Mouse (Mus musculus) MEL (cell line): ENCODE measurements at regions not wholly inside any gene's neighbourhood (a gene's known extent, or its start where the extent isn't known, plus 50 kb on each side); places are given as distances from the start of the nearest gene placed in this dataset.

Experiments
- DNase-seq: peaks from one replicate; pipeline ENCODE4 v3.0.0; 2011; ENCODE audit warnings: low read depth, low spot score
- H3K27ac ChIP-seq: 2 replicates; pipeline ENCODE4 v1.5.1; 2012; ENCODE audit warnings: low read depth, mild to moderate bottlenecking, control low read depth, low read length, moderate library complexity; ENCODE audit not compliant: control insufficient read depth
- H3K27me3 ChIP-seq, 2 experiments: fragments of 150-350 bp in 1 of 2; sonication (generic) in 1 of 2; 2 replicates each; pipeline ENCODE4 v1.6.1; 2012; ENCODE audit warnings: low read length in 2 of 2, mild to moderate bottlenecking in 2 of 2, improper control_type of control experiment in 1 of 2, moderate library complexity in 1 of 2; ENCODE audit not compliant: insufficient read depth in 2 of 2, control insufficient read depth in 1 of 2
- H3K36me3 ChIP-seq, 2 experiments: 2 replicates each; pipeline ENCODE4 v1.6.1; 2012 to 2014; ENCODE audit warnings: low read length in 2 of 2, improper control_type of control experiment in 1 of 2, inconsistent platforms in 1 of 2, mild to moderate bottlenecking in 1 of 2; ENCODE audit not compliant: insufficient read depth in 2 of 2, control insufficient read depth in 1 of 2
- H3K4me1 ChIP-seq, 2 experiments: fragments of 150-350 bp in 1 of 2; sonication (generic) in 1 of 2; 2 replicates each; pipeline ENCODE4 v1.6.1; 2012; ENCODE audit warnings: low read length in 2 of 2, improper control_type of control experiment in 1 of 2, mild to moderate bottlenecking in 1 of 2; ENCODE audit not compliant: insufficient read depth in 2 of 2, control insufficient read depth in 1 of 2
- H3K4me3 ChIP-seq, 2 experiments: fragments of 150-350 bp in 1 of 2; sonication (generic) in 1 of 2; 2 replicates each; pipeline ENCODE4 v1.5.1; 2012; ENCODE audit warnings: low read depth in 2 of 2, low read length in 2 of 2, mild to moderate bottlenecking in 2 of 2, moderate library complexity in 2 of 2, control low read depth in 1 of 2, improper control_type of control experiment in 1 of 2; ENCODE audit not compliant: control insufficient read depth in 1 of 2, insufficient read depth in 1 of 2
- H3K79me2 ChIP-seq: 2 replicates; pipeline ENCODE4 v1.6.1; 2012; ENCODE audit warnings: mild to moderate bottlenecking, low read length, moderate library complexity; ENCODE audit not compliant: control insufficient read depth, poor library complexity, insufficient read depth
- H3K9ac ChIP-seq: 2 replicates; pipeline ENCODE4 v1.6.1; 2012; ENCODE audit warnings: low read depth, mild to moderate bottlenecking, control low read depth, low read length, moderate library complexity; ENCODE audit not compliant: control insufficient read depth, poor library complexity, severe bottlenecking
- H3K9me3 ChIP-seq: fragments of 150-350 bp; sonication (generic); replicated peaks from 2 replicates; pipeline ENCODE4 v1.6.1; 2012; ENCODE audit warnings: mild to moderate bottlenecking, low read length, improper control_type of control experiment, moderate library complexity; ENCODE audit not compliant: insufficient read depth
- CHD2 ChIP-seq: IDR thresholded peaks from 2 replicates; pipeline ENCODE4 v1.6.1; 2011; ENCODE audit warnings: low read length, improper control_type of control experiment
- ELF1 ChIP-seq: IDR thresholded peaks from 2 replicates; pipeline ENCODE4 v1.6.1; 2014; ENCODE audit warnings: low read depth, mild to moderate bottlenecking, inconsistent platforms, low read length, improper control_type of control experiment, moderate library complexity
- EP300 ChIP-seq, 2 experiments: IDR thresholded peaks; 2 replicates each; pipeline ENCODE4 v1.6.1; 2011; ENCODE audit warnings: improper control_type of control experiment in 2 of 2, low read length in 2 of 2, low read depth in 1 of 2, mild to moderate bottlenecking in 1 of 2
- GABPA ChIP-seq: IDR thresholded peaks from 2 replicates; pipeline ENCODE4 v1.6.1; 2012; ENCODE audit warnings: low read depth, mild to moderate bottlenecking, inconsistent platforms, low read length, improper control_type of control experiment, moderate library complexity
- HCFC1 ChIP-seq: IDR thresholded peaks from 2 replicates; pipeline ENCODE4 v1.6.1; 2012; ENCODE audit warnings: low read depth, mild to moderate bottlenecking, inconsistent platforms, low read length, improper control_type of control experiment, moderate library complexity
- JUND ChIP-seq: IDR thresholded peaks from 2 replicates; pipeline ENCODE4 v1.6.1; 2011; ENCODE audit warnings: low read depth, mild to moderate bottlenecking, improper control_type of control experiment, low read length
- MAX ChIP-seq: IDR thresholded peaks from 2 replicates; pipeline ENCODE4 v1.6.1; 2011; ENCODE audit warnings: low read length, improper control_type of control experiment
- MAZ ChIP-seq: IDR thresholded peaks from 2 replicates; pipeline ENCODE4 v1.6.1; 2012; ENCODE audit warnings: low read depth, mild to moderate bottlenecking, inconsistent platforms, low read length, improper control_type of control experiment
- NRF1 ChIP-seq: IDR thresholded peaks from 2 replicates; pipeline ENCODE4 v1.6.1; 2014; ENCODE audit warnings: low read depth, mild to moderate bottlenecking, inconsistent platforms, low read length, improper control_type of control experiment, moderate library complexity; ENCODE audit not compliant: poor library complexity, insufficient read depth, severe bottlenecking
- RCOR1 ChIP-seq: IDR thresholded peaks from 2 replicates; pipeline ENCODE4 v1.6.1; 2012; ENCODE audit warnings: low read depth, mild to moderate bottlenecking, inconsistent platforms, low read length, improper control_type of control experiment
- TBP ChIP-seq: IDR thresholded peaks from 2 replicates; pipeline ENCODE4 v1.8.0; 2011; ENCODE audit warnings: low read depth, low read length, improper control_type of control experiment
- TCF12 ChIP-seq: IDR thresholded peaks from 2 replicates; pipeline ENCODE4 v1.6.1; 2014; ENCODE audit warnings: low read depth, mild to moderate bottlenecking, inconsistent platforms, low read length, improper control_type of control experiment, moderate library complexity
- UBTF ChIP-seq: IDR thresholded peaks from 2 replicates; pipeline ENCODE4 v1.6.1; 2012; ENCODE audit warnings: low read depth, mild to moderate bottlenecking, inconsistent platforms, low read length, improper control_type of control experiment, moderate library complexity, borderline replicate concordance; ENCODE audit not compliant: insufficient read depth
- USF1 ChIP-seq: IDR thresholded peaks from 2 replicates; pipeline ENCODE4 v1.6.1; 2014; ENCODE audit warnings: low read depth, mild to moderate bottlenecking, inconsistent platforms, low read length, improper control_type of control experiment, moderate library complexity
- ZC3H11A ChIP-seq: IDR thresholded peaks from 2 replicates; pipeline ENCODE4 v1.6.1; 2012; ENCODE audit warnings: low read depth, mild to moderate bottlenecking, inconsistent platforms, low read length, improper control_type of control experiment
- ZKSCAN1 ChIP-seq: IDR thresholded peaks from 2 replicates; pipeline ENCODE4 v1.6.1; 2012; ENCODE audit warnings: low read depth, mild to moderate bottlenecking, inconsistent platforms, low read length, improper control_type of control experiment, moderate library complexity
- ZMIZ1 ChIP-seq: IDR thresholded peaks from 2 replicates; pipeline ENCODE4 v1.6.1; 2012; ENCODE audit warnings: low read depth, mild to moderate bottlenecking, inconsistent platforms, low read length, improper control_type of control experiment, moderate library complexity

DNA sequence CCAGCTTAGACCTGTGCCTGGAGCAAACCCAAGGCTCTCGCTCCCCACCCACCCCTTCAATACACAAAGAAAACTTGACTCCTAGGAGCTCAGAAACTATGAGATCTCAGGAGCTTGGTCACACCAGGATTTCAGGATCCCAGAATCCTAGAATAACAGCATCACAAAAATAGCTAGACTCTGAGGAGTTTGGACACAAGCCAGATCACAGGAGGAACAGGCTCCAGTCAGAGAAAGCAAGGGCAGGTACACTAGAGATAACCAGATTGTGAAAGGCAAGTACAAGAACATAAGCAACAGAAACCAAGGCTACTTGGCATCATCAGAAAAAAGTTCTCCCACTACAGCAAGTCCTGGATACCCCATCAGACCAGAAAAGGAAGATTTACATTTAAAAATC is 221.5 kb downstream of the Epha7 start:
- TF ChIP-seq MAX (no peak), ZC3H11A (no peak), MAZ (no peak), TCF12 (no peak), CHD2 (no peak), JUND (no peak), GABPA (no peak), RCOR1 (no peak), NRF1 (no peak), EP300 (IDR thresholded peaks at IDR 0.05; ENCODE audit: low read depth in 1 of 2, low read length in 2 of 2) (no peak), ZKSCAN1 (no peak), ELF1 (no peak), ZMIZ1 (no peak), HCFC1 (no peak), USF1 (no peak), TBP (no peak), UBTF (no peak)
- Histone ChIP-seq H3K4me3 (no peak overlapping the region), H3K27me3 (no peaks in the 10 kb centered on the region), H3K9ac (no peak overlapping the region), H3K27ac (no peak overlapping the region), H3K4me1 (no peaks in the 10 kb centered on the region), H3K9me3 (no peaks in the 10 kb centered on the region), H3K36me3 (no peaks in the 10 kb centered on the region), H3K79me2 (no peaks in the 10 kb centered on the region)
- DNase-seq, result no peak

DNA sequence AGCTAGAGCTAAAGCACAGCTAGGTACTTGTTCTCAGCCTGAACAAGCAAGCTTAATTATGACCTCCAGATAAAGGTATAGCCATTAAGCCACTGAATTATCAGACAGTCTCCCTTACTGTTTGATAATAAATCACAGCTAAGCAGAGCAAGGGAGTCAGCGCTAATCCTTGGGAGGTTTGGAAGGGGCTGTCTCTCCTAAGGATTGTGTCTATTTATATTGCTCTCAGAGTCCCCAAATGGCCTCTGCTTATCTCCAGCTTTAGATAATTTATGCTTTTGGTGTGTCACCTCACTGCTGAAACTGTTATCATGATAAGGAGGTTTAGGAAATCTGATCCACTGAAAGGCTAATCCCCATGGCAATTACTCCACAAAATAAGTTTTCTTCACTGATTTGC is 227.1 kb downstream of the Epha7 start:
- Histone ChIP-seq H3K4me1 (no peaks in the 10 kb centered on the region), H3K9ac (no peak overlapping the region), H3K79me2 (no peaks in the 10 kb centered on the region), H3K27me3 (no peaks in the 10 kb centered on the region), H3K36me3 (no peaks in the 10 kb centered on the region), H3K4me3 (no peak overlapping the region), H3K27ac (no peak overlapping the region), H3K9me3 (no peaks in the 10 kb centered on the region)
- no peak for DNase-seq
- TF ChIP-seq EP300 (IDR thresholded peaks at IDR 0.05; ENCODE audit: low read depth in 1 of 2, low read length in 2 of 2), result no peak
